Mouse (Mus musculus) MEL (cell line): ENCODE results near the gene Stat5a. TPM values are rescaled to one million over a fixed set of nuclear protein-coding genes. Genes with fewer than 3 reads are reported as not detected.
A peak's percentile ranks its signal among the peaks of the same experiment; 100 is the strongest.

Experiments used
- DNase-seq: peaks from one replicate; pipeline ENCODE4 v3.0.0; 2011; ENCODE audit warnings: low read depth, low spot score
- H3K27ac ChIP-seq: 2 replicates; pipeline ENCODE4 v1.5.1; 2012; ENCODE audit warnings: low read depth, mild to moderate bottlenecking, control low read depth, low read length, moderate library complexity; ENCODE audit not compliant: control insufficient read depth
- H3K27me3 ChIP-seq, 2 experiments: fragments of 150-350 bp in 1 of 2; sonication (generic) in 1 of 2; 2 replicates each; pipeline ENCODE4 v1.6.1; 2012; ENCODE audit warnings: low read length in 2 of 2, mild to moderate bottlenecking in 2 of 2, improper control_type of control experiment in 1 of 2, moderate library complexity in 1 of 2; ENCODE audit not compliant: insufficient read depth in 2 of 2, control insufficient read depth in 1 of 2
- H3K36me3 ChIP-seq, 2 experiments: 2 replicates each; pipeline ENCODE4 v1.6.1; 2012 to 2014; ENCODE audit warnings: low read length in 2 of 2, improper control_type of control experiment in 1 of 2, inconsistent platforms in 1 of 2, mild to moderate bottlenecking in 1 of 2; ENCODE audit not compliant: insufficient read depth in 2 of 2, control insufficient read depth in 1 of 2
- H3K4me1 ChIP-seq, 2 experiments: fragments of 150-350 bp in 1 of 2; sonication (generic) in 1 of 2; 2 replicates each; pipeline ENCODE4 v1.6.1; 2012; ENCODE audit warnings: low read length in 2 of 2, improper control_type of control experiment in 1 of 2, mild to moderate bottlenecking in 1 of 2; ENCODE audit not compliant: insufficient read depth in 2 of 2, control insufficient read depth in 1 of 2
- H3K4me3 ChIP-seq, 2 experiments: fragments of 150-350 bp in 1 of 2; sonication (generic) in 1 of 2; 2 replicates each; pipeline ENCODE4 v1.5.1; 2012; ENCODE audit warnings: low read depth in 2 of 2, low read length in 2 of 2, mild to moderate bottlenecking in 2 of 2, moderate library complexity in 2 of 2, control low read depth in 1 of 2, improper control_type of control experiment in 1 of 2; ENCODE audit not compliant: control insufficient read depth in 1 of 2, insufficient read depth in 1 of 2
- H3K79me2 ChIP-seq: 2 replicates; pipeline ENCODE4 v1.6.1; 2012; ENCODE audit warnings: mild to moderate bottlenecking, low read length, moderate library complexity; ENCODE audit not compliant: control insufficient read depth, poor library complexity, insufficient read depth
- H3K9ac ChIP-seq: 2 replicates; pipeline ENCODE4 v1.6.1; 2012; ENCODE audit warnings: low read depth, mild to moderate bottlenecking, control low read depth, low read length, moderate library complexity; ENCODE audit not compliant: control insufficient read depth, poor library complexity, severe bottlenecking
- H3K9me3 ChIP-seq: fragments of 150-350 bp; sonication (generic); replicated peaks from 2 replicates; pipeline ENCODE4 v1.6.1; 2012; ENCODE audit warnings: mild to moderate bottlenecking, low read length, improper control_type of control experiment, moderate library complexity; ENCODE audit not compliant: insufficient read depth
- BHLHE40 ChIP-seq: IDR thresholded peaks from 2 replicates; pipeline ENCODE4 v1.6.1; 2012; ENCODE audit warnings: low read depth, mild to moderate bottlenecking, inconsistent platforms, low read length, improper control_type of control experiment, borderline replicate concordance
- CHD1 ChIP-seq: IDR thresholded peaks from 2 replicates; pipeline ENCODE4 v1.6.1; 2012; ENCODE audit warnings: low read depth, mild to moderate bottlenecking, inconsistent platforms, low read length, improper control_type of control experiment
- CTCF ChIP-seq, 3 experiments: IDR thresholded peaks in 2 of 3; conservative IDR thresholded peaks in 1 of 3; 2 replicates each; pipeline ENCODE4 v1.5.1; 2011 to 2012; ENCODE audit warnings: low read length in 3 of 3, low read depth in 2 of 3, mild to moderate bottlenecking in 2 of 3, improper control_type of control experiment in 1 of 3, inconsistent platforms in 1 of 3, mixed read lengths in 1 of 3, moderate library complexity in 1 of 3; ENCODE audit not compliant: control insufficient read depth in 1 of 3, insufficient read depth in 1 of 3, poor library complexity in 1 of 3, severe bottlenecking in 1 of 3
- E2F4 ChIP-seq: IDR thresholded peaks from 2 replicates; pipeline ENCODE4 v1.6.1; 2011; ENCODE audit warnings: low read depth, low read length, improper control_type of control experiment, borderline replicate concordance
- EP300 ChIP-seq, 2 experiments: IDR thresholded peaks; 2 replicates each; pipeline ENCODE4 v1.6.1; 2011; ENCODE audit warnings: improper control_type of control experiment in 2 of 2, low read length in 2 of 2, low read depth in 1 of 2, mild to moderate bottlenecking in 1 of 2
- ETS1 ChIP-seq: IDR thresholded peaks from 2 replicates; pipeline ENCODE4 v1.6.1; 2012; ENCODE audit warnings: low read depth, mild to moderate bottlenecking, inconsistent platforms, low read length, improper control_type of control experiment, moderate library complexity
- GATA1 ChIP-seq: IDR thresholded peaks from 2 replicates; pipeline ENCODE4 v1.6.1; 2011; ENCODE audit warnings: low read depth, low read length, improper control_type of control experiment
- HCFC1 ChIP-seq: IDR thresholded peaks from 2 replicates; pipeline ENCODE4 v1.6.1; 2012; ENCODE audit warnings: low read depth, mild to moderate bottlenecking, inconsistent platforms, low read length, improper control_type of control experiment, moderate library complexity
- JUND ChIP-seq: IDR thresholded peaks from 2 replicates; pipeline ENCODE4 v1.6.1; 2011; ENCODE audit warnings: low read depth, mild to moderate bottlenecking, improper control_type of control experiment, low read length
- MAFK ChIP-seq: IDR thresholded peaks from 2 replicates; pipeline ENCODE4 v1.6.1; 2011; ENCODE audit warnings: low read depth, mild to moderate bottlenecking, low read length, improper control_type of control experiment, borderline replicate concordance
- MAX ChIP-seq: IDR thresholded peaks from 2 replicates; pipeline ENCODE4 v1.6.1; 2011; ENCODE audit warnings: low read length, improper control_type of control experiment
- MAZ ChIP-seq: IDR thresholded peaks from 2 replicates; pipeline ENCODE4 v1.6.1; 2012; ENCODE audit warnings: low read depth, mild to moderate bottlenecking, inconsistent platforms, low read length, improper control_type of control experiment
- MYB ChIP-seq: IDR thresholded peaks from 2 replicates; pipeline ENCODE4 v1.6.1; 2011; ENCODE audit warnings: mild to moderate bottlenecking, low read depth, low read length, improper control_type of control experiment
- MYC ChIP-seq: IDR thresholded peaks from 2 replicates; pipeline ENCODE4 v1.6.1; 2011; ENCODE audit warnings: low read depth, mild to moderate bottlenecking, low read length, improper control_type of control experiment, moderate library complexity
- NELFE ChIP-seq: IDR thresholded peaks from 2 replicates; pipeline ENCODE4 v1.6.1; 2011; ENCODE audit warnings: low read depth, low read length, improper control_type of control experiment
- NRF1 ChIP-seq: IDR thresholded peaks from 2 replicates; pipeline ENCODE4 v1.6.1; 2014; ENCODE audit warnings: low read depth, mild to moderate bottlenecking, inconsistent platforms, low read length, improper control_type of control experiment, moderate library complexity; ENCODE audit not compliant: poor library complexity, insufficient read depth, severe bottlenecking
- POLR2A ChIP-seq, 2 experiments: IDR thresholded peaks; 2 replicates each; pipeline ENCODE4 v1.6.1; 2011 to 2012; ENCODE audit warnings: low read length in 2 of 2, mild to moderate bottlenecking in 2 of 2, control low read depth in 1 of 2, improper control_type of control experiment in 1 of 2, low read depth in 1 of 2, moderate library complexity in 1 of 2; ENCODE audit not compliant: control insufficient read depth in 1 of 2, insufficient read depth in 1 of 2, poor library complexity in 1 of 2
- POLR2AphosphoS2 ChIP-seq: IDR thresholded peaks from 2 replicates; pipeline ENCODE4 v1.6.1; 2011; ENCODE audit warnings: low read length, improper control_type of control experiment
- POLR2AphosphoS5 ChIP-seq: IDR thresholded peaks from 2 replicates; pipeline ENCODE4 v1.6.1; 2012; ENCODE audit warnings: low read depth, borderline replicate concordance, mild to moderate bottlenecking, inconsistent platforms, low read length, moderate library complexity, mixed read lengths
- RCOR1 ChIP-seq: IDR thresholded peaks from 2 replicates; pipeline ENCODE4 v1.6.1; 2012; ENCODE audit warnings: low read depth, mild to moderate bottlenecking, inconsistent platforms, low read length, improper control_type of control experiment
- SIN3A ChIP-seq: IDR thresholded peaks from 2 replicates; pipeline ENCODE4 v1.6.1; 2012; ENCODE audit warnings: low read length, improper control_type of control experiment, inconsistent platforms
- TAL1 ChIP-seq: IDR thresholded peaks from 2 replicates; pipeline ENCODE4 v1.6.1; 2012; ENCODE audit warnings: mild to moderate bottlenecking, inconsistent platforms, low read length, moderate library complexity, mixed read lengths
- TBP ChIP-seq: IDR thresholded peaks from 2 replicates; pipeline ENCODE4 v1.8.0; 2011; ENCODE audit warnings: low read depth, low read length, improper control_type of control experiment
- TCF12 ChIP-seq: IDR thresholded peaks from 2 replicates; pipeline ENCODE4 v1.6.1; 2014; ENCODE audit warnings: low read depth, mild to moderate bottlenecking, inconsistent platforms, low read length, improper control_type of control experiment, moderate library complexity
- ZKSCAN1 ChIP-seq: IDR thresholded peaks from 2 replicates; pipeline ENCODE4 v1.6.1; 2012; ENCODE audit warnings: low read depth, mild to moderate bottlenecking, inconsistent platforms, low read length, improper control_type of control experiment, moderate library complexity
- ZNF384 ChIP-seq: IDR thresholded peaks from 2 replicates; pipeline ENCODE4 v1.6.1; 2012; ENCODE audit warnings: low read depth, mild to moderate bottlenecking, inconsistent platforms, low read length, improper control_type of control experiment
- polyA plus RNA-seq, 2 experiments: library from polyadenylated mRNA; stranded (reverse) in 1 of 2; unstranded in 1 of 2; fragments of >175 nt in 1 of 2; fragments of >200 nt in 1 of 2; gene quantifications; 2 replicates each; pipeline versions ENCODE4 v1.2.1 to v1.2.4; 2012; ENCODE audit warnings: low replicate concordance in 2 of 2, low read depth in 1 of 2; ENCODE audit not compliant: insufficient read length in 2 of 2, insufficient read depth in 1 of 2, missing spikeins in 1 of 2
- total RNA-seq: library from RNA; depleted of rRNA; stranded (reverse); fragments of 300-350 nt; gene quantifications from 2 replicates; pipeline ENCODE4 v1.2.3, GENCODE M21; 2012

The Stat5a gene
- total and polyA plus RNA-seq, 3 experiments: 54.2 to 86.8 TPM; not detected in 1

- TF ChIP-seq NELFE (peak; percentile 61), TAL1 (no peak), NRF1 (peak; percentile 53), E2F4 (no peak), BHLHE40 (peak; percentile 60; the same call in 1 of the 2 replicates), SIN3A (peak; percentile 82), GATA1 (no peak), HCFC1 (peak; percentile 77), TCF12 (peak; percentile 62), POLR2AphosphoS2 (no peak), MAX (0 out of 2 replicates have a peak, but pooled peaks have one; percentile 60), ZNF384 (no peak), MYB (no peak), MAFK (no peak), TBP (no peak)
- TF ChIP-seq, all 39 proteins: peak for 19
These were observed 1.3 kb downstream of the Stat5a start (continued) for GRCm38 (mm10) chr11:100860198-100861048.

DNA sequence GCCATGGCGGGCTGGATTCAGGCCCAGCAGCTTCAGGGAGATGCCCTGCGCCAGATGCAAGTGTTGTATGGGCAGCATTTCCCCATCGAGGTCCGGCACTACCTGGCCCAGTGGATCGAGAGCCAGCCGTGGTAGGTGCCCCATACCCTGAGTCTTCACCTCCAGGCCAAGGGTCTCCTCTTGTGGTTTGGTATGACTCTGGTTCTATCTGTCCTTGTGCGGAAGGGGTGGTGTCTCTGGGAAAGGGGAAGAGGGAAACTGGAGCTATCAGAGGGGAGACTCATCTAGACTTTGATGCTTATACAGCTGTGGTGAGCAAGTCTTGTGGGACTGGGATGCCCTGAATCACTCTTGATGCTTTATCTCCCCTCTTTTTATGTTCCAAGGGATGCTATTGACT, 2.2 kb downstream of the Stat5a start:
- Histone ChIP-seq H3K27ac (peak overlapping the region; percentile 73), H3K4me3 (peak overlapping the region; percentile 69 to 83), H3K36me3 (peaks cover 4 to 22% of the 10 kb centered on the region in 2 experiments), H3K79me2 (peaks cover 15% of the 10 kb centered on the region), H3K4me1 (peaks cover 9 to 35% of the 10 kb centered on the region in 2 experiments), H3K9ac (peak overlapping the region; percentile 76), H3K27me3 (no peaks in the 10 kb centered on the region), H3K9me3 (no peaks in the 10 kb centered on the region)
- TF ChIP-seq RCOR1: peak; percentile 4; the same call in 1 of the 2 replicates
- TF ChIP-seq ZKSCAN1: no peak
- no peak for TF ChIP-seq E2F4
- TF ChIP-seq CHD1: peak; percentile 87
- peak; percentile 59; the same call in 1 of the 2 replicates for TF ChIP-seq SIN3A
- TF ChIP-seq TCF12: peak; percentile 20
- TF ChIP-seq CTCF (IDR thresholded peaks at IDR 0.05 in 2 of 3, conservative IDR thresholded peaks at IDR 0.05 in 1 of 3; ENCODE audit: control insufficient read depth in 1 of 3, insufficient read depth in 1 of 3, low read depth in 2 of 3, low read length in 3 of 3, poor library complexity in 1 of 3, severe bottlenecking in 1 of 3): no peak
- no peak for TF ChIP-seq POLR2AphosphoS5
- 0 out of 2 replicates have a peak, but pooled peaks have one; percentile 45 for TF ChIP-seq MYC
- TF ChIP-seq MAZ: 0 out of 2 replicates have a peak, but pooled peaks have one; percentile 29
- peak; percentile 65; the same call in 1 of the 2 replicates for TF ChIP-seq TBP
- peak; percentile 59 to 60 for TF ChIP-seq EP300 (IDR thresholded peaks at IDR 0.05; ENCODE audit: low read depth in 1 of 2, low read length in 2 of 2)
- no peak for TF ChIP-seq JUND
- TF ChIP-seq ETS1: peak; percentile 57; the same call in 1 of the 2 replicates
- no peak for TF ChIP-seq MYB
- peak in 1 of 2 experiments; percentile 57; a peak in 1 of 4 replicates for TF ChIP-seq POLR2A (IDR thresholded peaks at IDR 0.05; ENCODE audit: control insufficient read depth in 1 of 2, insufficient read depth in 1 of 2, low read depth in 1 of 2, low read length in 2 of 2, poor library complexity in 1 of 2)
- peak; percentile 56 for TF ChIP-seq TAL1
- peak; percentile 88 for DNase-seq
